ENCODE assay signal across 8 mouse cellular contexts in the genomic region with DNA sequence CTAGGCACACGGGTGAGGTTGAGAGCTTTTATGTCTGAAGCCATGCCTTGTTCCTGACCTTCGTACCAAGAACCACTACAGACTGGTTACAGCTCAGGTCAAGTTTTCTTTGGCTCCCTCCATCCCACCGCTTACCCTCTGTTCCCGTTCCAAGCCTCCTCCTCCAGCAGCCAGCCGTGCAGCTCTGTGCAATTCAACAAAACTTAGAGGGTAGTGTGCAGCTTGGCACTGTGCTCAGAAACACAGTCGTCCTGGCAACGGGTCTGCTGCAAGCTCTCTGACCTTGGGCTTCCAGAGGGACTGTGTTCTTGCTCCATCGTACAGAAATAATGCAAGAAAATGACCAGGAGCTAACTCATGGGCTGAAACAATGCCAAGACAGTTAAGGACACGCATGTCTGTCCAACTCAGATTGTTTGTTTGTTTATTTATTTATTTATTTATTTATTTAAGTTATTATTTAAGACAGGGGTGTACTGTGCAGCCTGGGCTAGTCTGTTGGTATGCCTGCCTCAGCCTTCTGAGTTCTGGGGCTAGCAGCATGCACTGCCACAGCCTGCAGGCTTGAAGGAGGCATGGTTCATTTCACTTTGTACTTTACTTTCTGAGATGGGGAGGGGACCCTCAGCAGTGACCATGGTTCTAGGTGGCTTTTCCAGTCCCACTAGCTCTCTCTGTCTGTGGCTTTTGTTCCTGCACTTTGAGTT. TPM values are rescaled to one million over a fixed set of nuclear protein-coding genes. Genes with fewer than 3 reads are reported as not detected.
DNase-seq lines count a peak whose midpoint lies in the region; ATAC-seq and TF ChIP-seq lines count a peak whose summit lies in the region.

No protein-coding gene starts in this region.

- DNase-seq in frontal cortex, postnatal 25 days (ENCODE audit: low spot score in 2 of 2) = no peak
- peak; percentile 79 for DNase-seq in ovary, adult 18-20 months (ENCODE audit: low spot score)
- no peak for DNase-seq in ovary, postnatal 10 days (ENCODE audit: low spot score)
- peak; percentile 80 for DNase-seq in kidney, postnatal 14 days
- DNase-seq in liver, postnatal 0 days = no peak

- no peaks in the 10 kb centered on the region for H3K27me3 ChIP-seq in neural tube, embryonic 14.5 days (ENCODE audit: control insufficient read depth, insufficient read depth, low read length)
- H3K27me3 ChIP-seq in liver, postnatal 0 days (ENCODE audit: insufficient read depth, low read length) = no peaks in the 10 kb centered on the region

- TF ChIP-seq EP300 in liver, postnatal 0 days (IDR thresholded peaks at IDR 0.05; ENCODE audit: low read depth) = no peak

- no peak overlapping the region for H3K9ac ChIP-seq in neural tube, embryonic 14.5 days (replicated peaks; ENCODE audit: low read depth, low read length)
- H3K9ac ChIP-seq in liver, postnatal 0 days (replicated peaks) = no peak overlapping the region

- H3K27ac ChIP-seq in neural tube, embryonic 14.5 days (ENCODE audit: low read depth, low read length) = no peak overlapping the region
- H3K27ac ChIP-seq in liver, postnatal 0 days (ENCODE audit: low read depth) = no peak overlapping the region

- no peaks in the 10 kb centered on the region for H3K36me3 ChIP-seq in neural tube, embryonic 14.5 days (ENCODE audit: control insufficient read depth, insufficient read depth, low read length)
- no peaks in the 10 kb centered on the region for H3K36me3 ChIP-seq in liver, postnatal 0 days (replicated peaks; ENCODE audit: insufficient read depth, low read length)

- no peak overlapping the region for H3K4me2 ChIP-seq in neural tube, embryonic 14.5 days (ENCODE audit: low read depth, low read length)
- H3K4me2 ChIP-seq in liver, postnatal 0 days (ENCODE audit: low read depth, low read length) = no peak overlapping the region

- H3K9me3 ChIP-seq in neural tube, embryonic 14.5 days (ENCODE audit: control insufficient read depth, low read length) = no peaks in the 10 kb centered on the region
- H3K9me3 ChIP-seq in liver, postnatal 0 days (ENCODE audit: low read length) = no peaks in the 10 kb centered on the region

- H3K4me1 ChIP-seq in neural tube, embryonic 14.5 days (ENCODE audit: control insufficient read depth, insufficient read depth, low read length) = peaks cover 8% of the 10 kb centered on the region; the same call in 1 of the 2 replicates
- H3K4me1 ChIP-seq in liver, postnatal 0 days (ENCODE audit: insufficient read depth) = no peaks in the 10 kb centered on the region

- no peak for TF ChIP-seq CTCF in liver, postnatal 0 days (IDR thresholded peaks at IDR 0.05; ENCODE audit: low read depth)

- H3K4me3 ChIP-seq in neural tube, embryonic 14.5 days (ENCODE audit: low read depth, low read length) = no peak overlapping the region
- H3K4me3 ChIP-seq in liver, postnatal 0 days (ENCODE audit: low read depth, low read length) = no peak overlapping the region

- WGBS in neural tube, embryonic 14.5 days = 38% methylated on average over 9 of the region's 9 CpGs
- WGBS in liver, postnatal 0 days (ENCODE audit: insufficient replicate concordance) = 56% methylated on average over 9 of the region's 9 CpGs

- ATAC-seq in frontal cortex, adult (ENCODE audit: low TSS enrichment) = peak; percentile 58; the same call in 1 of the 2 replicates
- ATAC-seq in neural tube, embryonic 14.5 days (ENCODE audit: low read depth) = peak; percentile 66; the same call in 1 of the 2 replicates
- no peak for ATAC-seq in erythroblast, adult 5-6 weeks (replicated peaks; ENCODE audit: low FRiP score, poor library complexity, severe bottlenecking)
- no peak for ATAC-seq in liver, postnatal 0 days

RNA-seq across cellular contexts. Expression of gene Cript, which starts 25.3 kb away (rescaled TPM):
- 217 and 236 TPM in 2 replicates for polyA plus RNA-seq in neural tube, embryonic 14.5 days (2014; fragmentation: Nextera tagmentation; extraction: Ambion mirVana)
- total RNA-seq in erythroblast, adult 5-6 weeks (2015; ENCODE audit: low replicate concordance) = 89.9 and 95.5 TPM in 2 replicates
- total RNA-seq in erythroblast, adult 5-6 weeks (2017; ENCODE audit: low replicate concordance) = 51.6 and 60.5 TPM in 2 replicates
- 64.4 and 66.6 TPM in 2 replicates for polyA plus RNA-seq in liver, postnatal 0 days (2015; fragmentation: Nextera tagmentation; extraction: Ambion mirVana)

RNA-seq across cellular contexts. Expression of gene Pigf, which starts 25.4 kb away (rescaled TPM):
- polyA plus RNA-seq in neural tube, embryonic 14.5 days (2014; fragmentation: Nextera tagmentation; extraction: Ambion mirVana) = 34.4 and 38.7 TPM in 2 replicates
- total RNA-seq in erythroblast, adult 5-6 weeks (2015; ENCODE audit: low replicate concordance) = 11.7 TPM in 1 of 2 replicates, not detected in the other
- total RNA-seq in erythroblast, adult 5-6 weeks (2017; ENCODE audit: low replicate concordance) = 0.42 and 6.1 TPM in 2 replicates
- 13.2 and 14.8 TPM in 2 replicates for polyA plus RNA-seq in liver, postnatal 0 days (2015; fragmentation: Nextera tagmentation; extraction: Ambion mirVana)

RNA-seq across cellular contexts. Expression of gene Socs5, which starts 56.9 kb away (rescaled TPM):
- 23.0 and 25.2 TPM in 2 replicates for polyA plus RNA-seq in neural tube, embryonic 14.5 days (2014; fragmentation: Nextera tagmentation; extraction: Ambion mirVana)
- total RNA-seq in erythroblast, adult 5-6 weeks (2015; ENCODE audit: low replicate concordance) = 0.58 and 1.9 TPM in 2 replicates
- total RNA-seq in erythroblast, adult 5-6 weeks (2017; ENCODE audit: low replicate concordance) = 1.2 and 1.3 TPM in 2 replicates
- polyA plus RNA-seq in liver, postnatal 0 days (2015; fragmentation: Nextera tagmentation; extraction: Ambion mirVana) = 1.4 and 1.7 TPM in 2 replicates

Comparison
In these comparisons a context has a peak if more than half of its experiments do, and no peak if none do; other contexts are left out.
1. DNase-seq: peak in ovary, adult 18-20 months (single experiment) and kidney, postnatal 14 days (single experiment); none in frontal cortex, postnatal 25 days (0 of 2), ovary, postnatal 10 days (single experiment) and liver, postnatal 0 days (single experiment).
2. ATAC-seq: peak in frontal cortex, adult (single experiment) and neural tube, embryonic 14.5 days (single experiment); none in erythroblast, adult 5-6 weeks (single experiment) and liver, postnatal 0 days (single experiment).